Mouse (Mus musculus): ENCODE measurements around the gene Thyn1. TPM values are rescaled to one million over a fixed set of nuclear protein-coding genes. Genes with fewer than 3 reads are reported as not detected.

The Thyn1 gene
- total and polyA plus RNA-seq, 3 experiments, result 7.6 to 25.4 (median 23.8) TPM

- Histone ChIP-seq H3K79me2 (replicated peaks; ENCODE audit: control insufficient read depth, insufficient read depth, low read length) (no peaks in the 10 kb centered on the region), H3K4me1 (ENCODE audit: control insufficient read depth, insufficient read depth, low read length) (no peaks in the 10 kb centered on the region), H3K36me3 (ENCODE audit: control insufficient read depth, insufficient read depth, low read length) (no peaks in the 10 kb centered on the region), H3K9ac (ENCODE audit: low read depth, low read length) (no peak overlapping the region), H3K27ac (no peak overlapping the region), H3K4me3 (no peak overlapping the region), H3K27me3 (ENCODE audit: control insufficient read depth, insufficient read depth, low read length) (no peaks in the 10 kb centered on the region)
- 92% methylated on average over 3 of the region's 3 CpGs for WGBS
- DNase-seq, result no peak
- intact Hi-C loops (cut with DNase I), result no loop called here
- TF ChIP-seq POLR2A (IDR thresholded peaks at IDR 0.05; ENCODE audit: insufficient read depth, low read depth, low read length) (no peak), CTCF (IDR thresholded peaks at IDR 0.05) (no peak), EP300 (IDR thresholded peaks at IDR 0.05; ENCODE audit: insufficient read depth, low read depth, low read length) (no peak)
Measured at GRCm38 (mm10) chr9:27005231-27005630, 5.7 kb downstream of the Thyn1 start.

- H3K36me3 ChIP-seq (ENCODE audit: control insufficient read depth, insufficient read depth, low read length), result no peaks in the 10 kb centered on the region
- H3K4me1 ChIP-seq (ENCODE audit: control insufficient read depth, insufficient read depth, low read length), result no peaks in the 10 kb centered on the region
- intact Hi-C loops (cut with DNase I), result no loop called here
- no peak for DNase-seq
- H3K4me3 ChIP-seq, result no peak overlapping the region
- 100% methylated on average over 1 of the region's 1 CpGs for WGBS
- H3K79me2 ChIP-seq (replicated peaks; ENCODE audit: control insufficient read depth, insufficient read depth, low read length), result no peaks in the 10 kb centered on the region
- no peak overlapping the region for H3K27ac ChIP-seq
- TF ChIP-seq CTCF (IDR thresholded peaks at IDR 0.05), result no peak
- no peak for TF ChIP-seq POLR2A (IDR thresholded peaks at IDR 0.05; ENCODE audit: insufficient read depth, low read depth, low read length)
- TF ChIP-seq EP300 (IDR thresholded peaks at IDR 0.05; ENCODE audit: insufficient read depth, low read depth, low read length), result no peak
- H3K27me3 ChIP-seq (ENCODE audit: control insufficient read depth, insufficient read depth, low read length), result no peaks in the 10 kb centered on the region
- no peak overlapping the region for H3K9ac ChIP-seq (ENCODE audit: low read depth, low read length)
Measured at GRCm38 (mm10) chr9:27005933-27006332, 6.4 kb downstream of the Thyn1 start.

- TF ChIP-seq POLR2A (IDR thresholded peaks at IDR 0.05; ENCODE audit: insufficient read depth, low read depth, low read length) (no peak), CTCF (IDR thresholded peaks at IDR 0.05) (0 out of 2 replicates have a peak, but pooled peaks have one; percentile 13)
- no peak overlapping the region for H3K9ac ChIP-seq (ENCODE audit: low read depth, low read length)
- no peak overlapping the region for H3K4me3 ChIP-seq
- no peaks in the 10 kb centered on the region for H3K4me1 ChIP-seq (ENCODE audit: control insufficient read depth, insufficient read depth, low read length)
- H3K27me3 ChIP-seq (ENCODE audit: control insufficient read depth, insufficient read depth, low read length), result no peaks in the 10 kb centered on the region
- WGBS, result 92% methylated on average over 5 of the region's 5 CpGs
- no peaks in the 10 kb centered on the region for H3K36me3 ChIP-seq (ENCODE audit: control insufficient read depth, insufficient read depth, low read length)
- intact Hi-C loops (cut with DNase I), result no loop called here
- no peaks in the 10 kb centered on the region for H3K79me2 ChIP-seq (replicated peaks; ENCODE audit: control insufficient read depth, insufficient read depth, low read length)
- no peak overlapping the region for H3K27ac ChIP-seq
- DNase-seq, result no peak
Measured at GRCm38 (mm10) chr9:27006866-27007265, 7.4 kb downstream of the Thyn1 start.

DNA sequence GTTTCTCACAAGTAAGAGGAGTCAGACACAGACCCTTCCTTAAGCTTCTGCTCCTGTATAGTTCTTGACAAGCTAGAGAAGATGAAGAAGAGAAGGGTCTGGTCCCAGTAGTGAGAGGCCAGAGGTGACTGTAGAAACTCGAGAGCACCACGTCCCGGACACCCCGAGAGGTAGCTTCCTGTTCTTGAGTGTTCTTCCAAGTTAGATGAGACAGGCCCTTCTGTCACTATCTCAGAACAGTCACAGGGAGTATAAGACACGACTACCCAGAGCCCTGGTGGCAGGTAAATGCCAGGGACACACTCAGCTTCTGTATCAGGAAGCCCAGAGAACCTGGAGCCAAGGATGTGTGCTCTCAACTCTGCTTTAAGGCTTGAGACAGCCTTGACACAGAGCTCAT lies 9.7 kb downstream of the Thyn1 start:
- intact Hi-C loops (cut with DNase I), result no loop called here
- H3K27me3 ChIP-seq (ENCODE audit: control insufficient read depth, insufficient read depth, low read length), result no peaks in the 10 kb centered on the region
- H3K36me3 ChIP-seq (ENCODE audit: control insufficient read depth, insufficient read depth, low read length), result peaks cover 3% of the 10 kb centered on the region; the same call in 1 of the 2 replicates
- no peak for TF ChIP-seq EP300 (IDR thresholded peaks at IDR 0.05; ENCODE audit: insufficient read depth, low read depth, low read length)
- TF ChIP-seq POLR2A (IDR thresholded peaks at IDR 0.05; ENCODE audit: insufficient read depth, low read depth, low read length), result no peak
- TF ChIP-seq CTCF (IDR thresholded peaks at IDR 0.05), result no peak
- H3K27ac ChIP-seq, result no peak overlapping the region
- WGBS, result 75% methylated on average over 5 of the region's 5 CpGs
- H3K4me1 ChIP-seq (ENCODE audit: control insufficient read depth, insufficient read depth, low read length), result peaks cover 2% of the 10 kb centered on the region
- no peak overlapping the region for H3K9ac ChIP-seq (ENCODE audit: low read depth, low read length)
- H3K79me2 ChIP-seq (replicated peaks; ENCODE audit: control insufficient read depth, insufficient read depth, low read length), result no peaks in the 10 kb centered on the region
- no peak for DNase-seq
- no peak overlapping the region for H3K4me3 ChIP-seq

DNA sequence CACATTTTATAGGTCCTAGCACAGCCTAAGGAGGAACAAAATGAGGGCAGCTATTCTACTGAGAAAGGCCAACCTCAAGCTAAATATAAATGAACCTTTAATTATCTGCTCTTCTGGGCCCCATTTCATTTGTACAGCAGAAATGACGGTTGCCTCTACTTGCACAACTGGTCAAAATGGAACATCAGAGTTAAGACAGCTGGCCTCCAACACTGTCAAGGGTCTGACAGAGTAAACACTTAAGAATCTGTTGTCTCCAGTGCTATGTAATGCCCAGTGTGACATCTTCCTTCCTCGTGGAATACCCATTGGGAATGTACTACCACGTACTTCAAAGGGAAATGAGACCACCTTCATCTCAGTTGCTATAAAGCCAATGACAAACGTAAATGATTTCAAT lies 12.1 kb downstream of the Thyn1 start:
- Histone ChIP-seq H3K9ac (ENCODE audit: low read depth, low read length) (no peak overlapping the region), H3K27me3 (ENCODE audit: control insufficient read depth, insufficient read depth, low read length) (no peaks in the 10 kb centered on the region), H3K4me3 (no peak overlapping the region), H3K27ac (no peak overlapping the region), H3K36me3 (ENCODE audit: control insufficient read depth, insufficient read depth, low read length) (peaks cover 17% of the 10 kb centered on the region), H3K79me2 (replicated peaks; ENCODE audit: control insufficient read depth, insufficient read depth, low read length) (no peaks in the 10 kb centered on the region; the same call in 1 of the 2 replicates), H3K4me1 (ENCODE audit: control insufficient read depth, insufficient read depth, low read length) (peaks cover 6% of the 10 kb centered on the region)
- intact Hi-C loops (cut with DNase I), result no loop called here
- TF ChIP-seq CTCF (IDR thresholded peaks at IDR 0.05) (no peak), POLR2A (IDR thresholded peaks at IDR 0.05; ENCODE audit: insufficient read depth, low read depth, low read length) (no peak), EP300 (IDR thresholded peaks at IDR 0.05; ENCODE audit: insufficient read depth, low read depth, low read length) (no peak)
- 80% methylated on average over 4 of the region's 4 CpGs for WGBS
- no peak for DNase-seq

DNA sequence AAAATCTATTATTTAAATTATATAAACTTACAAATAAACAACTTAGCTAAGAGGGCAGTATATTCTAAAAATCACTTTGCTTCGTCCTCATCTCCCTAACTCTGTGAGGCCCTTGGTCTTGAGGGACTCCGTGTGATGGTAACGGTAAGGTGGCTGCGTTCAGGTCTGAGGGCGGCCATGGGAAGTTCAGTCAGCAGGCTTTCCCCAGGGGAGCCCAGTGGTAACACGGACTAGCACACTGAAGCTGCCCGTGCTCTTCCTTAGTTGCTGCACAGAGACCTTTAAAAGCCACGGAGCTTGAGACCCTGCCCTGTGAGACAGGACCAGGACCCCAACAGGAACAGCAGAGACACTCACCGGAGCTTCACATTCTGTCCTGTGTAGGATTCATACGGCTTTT lies 19.5 kb downstream of the Thyn1 start:
- no peak overlapping the region for H3K27ac ChIP-seq
- no peak overlapping the region for H3K4me3 ChIP-seq
- 91% methylated on average over 10 of the region's 10 CpGs for WGBS
- peaks cover 9% of the 10 kb centered on the region for H3K79me2 ChIP-seq (replicated peaks; ENCODE audit: control insufficient read depth, insufficient read depth, low read length)
- H3K9ac ChIP-seq (ENCODE audit: low read depth, low read length), result no peak overlapping the region
- intact Hi-C loops (cut with DNase I), result no loop called here
- H3K4me1 ChIP-seq (ENCODE audit: control insufficient read depth, insufficient read depth, low read length), result peaks cover 9% of the 10 kb centered on the region
- TF ChIP-seq CTCF (IDR thresholded peaks at IDR 0.05) (no peak), POLR2A (IDR thresholded peaks at IDR 0.05; ENCODE audit: insufficient read depth, low read depth, low read length) (no peak), EP300 (IDR thresholded peaks at IDR 0.05; ENCODE audit: insufficient read depth, low read depth, low read length) (no peak)
- no peak for DNase-seq
- no peaks in the 10 kb centered on the region for H3K27me3 ChIP-seq (ENCODE audit: control insufficient read depth, insufficient read depth, low read length)
- H3K36me3 ChIP-seq (ENCODE audit: control insufficient read depth, insufficient read depth, low read length), result peaks cover 28% of the 10 kb centered on the region
